Mouse (Mus musculus) hindbrain, postnatal 0 days (tissue): Measurements from ENCODE around the gene Pip5k1b. TPM values are rescaled to one million over a fixed set of nuclear protein-coding genes. Genes with fewer than 3 reads are reported as not detected.
A peak's percentile ranks its signal among the peaks of the same experiment; 100 is the strongest.

Experiments used
- ATAC-seq: fragments of 200-750 bp; cut with Nextera tagmentation; 2 replicates; pipeline ENCODE4 v1.8.0; 2017; ENCODE audit warnings: mild to moderate bottlenecking, moderate TSS enrichment, moderate library complexity
- DNase-seq: peaks from one replicate; pipeline ENCODE4 v3.0.0-alpha.2; 2015; ENCODE audit warnings: low spot score
- H3K27ac ChIP-seq: fragments of 300-500 bp; sonication (generic); 2 replicates; pipeline ENCODE4 v1.5.1; 2014; ENCODE audit warnings: mild to moderate bottlenecking
- H3K27me3 ChIP-seq: fragments of 300-500 bp; sonication (generic); 2 replicates; pipeline ENCODE4 v1.6.1; 2014; ENCODE audit warnings: low read length, mixed read lengths; ENCODE audit not compliant: insufficient read depth
- H3K36me3 ChIP-seq: fragments of 300-500 bp; sonication (generic); 2 replicates; pipeline ENCODE4 v1.6.1; 2014; ENCODE audit warnings: low read length, mixed read lengths; ENCODE audit not compliant: insufficient read depth
- H3K4me1 ChIP-seq: fragments of 300-500 bp; sonication (generic); 2 replicates; pipeline ENCODE4 v1.6.1; 2014; ENCODE audit warnings: antibody characterized with exemption, low read length, mixed read lengths; ENCODE audit not compliant: insufficient read depth
- H3K4me2 ChIP-seq: fragments of 300-500 bp; sonication (generic); 2 replicates; pipeline ENCODE4 v1.6.1; 2014; ENCODE audit warnings: low read depth, mild to moderate bottlenecking, low read length, moderate library complexity, mixed read lengths
- H3K4me3 ChIP-seq: fragments of 300-500 bp; sonication (generic); 2 replicates; pipeline ENCODE4 v1.5.1; 2014; ENCODE audit warnings: low read length
- H3K9ac ChIP-seq: fragments of 300-500 bp; sonication (generic); replicated peaks from 2 replicates; pipeline ENCODE4 v1.6.1; 2014; ENCODE audit warnings: mild to moderate bottlenecking, low read length, moderate library complexity, mixed read lengths
- H3K9me3 ChIP-seq: fragments of 300-500 bp; sonication (generic); 2 replicates; pipeline ENCODE4 v1.6.1; 2016; ENCODE audit warnings: low read length, mixed read lengths
- CTCF ChIP-seq: IDR thresholded peaks from 2 replicates; pipeline ENCODE4 v1.5.1; 2016; ENCODE audit warnings: antibody characterized with exemption, control low read depth, low read depth
- WGBS: fragments of 180-500 bp; shearing (Covaris S2); extraction: QIAGEN DNeasy Blood & Tissue Kit; methylation state at CpG from one replicate; pipeline ENCODE4 v1.1.7; 2014; 5-methylcytosine and 5-hydroxymethylcytosine counted together
- polyA plus RNA-seq: library from polyadenylated mRNA; unstranded; fragments of >200 nt; fragmentation: Nextera tagmentation; extraction: Ambion mirVana; gene quantifications from 2 replicates; pipeline ENCODE4 v1.2.1, GENCODE M21; 2015
- total RNA-seq: library from RNA; depleted of rRNA; stranded (reverse); fragments of >200 nt; gene quantifications from 2 replicates; pipeline ENCODE4 v1.2.3, GENCODE M21; 2014

The Pip5k1b gene
- total and polyA plus RNA-seq, 2 experiments from 2014 or later, result 2.0 to 2.2 TPM

- H3K4me1 ChIP-seq, result no peaks in the 10 kb centered on the region
- DNase-seq, result no peak
- no peak overlapping the region for H3K4me2 ChIP-seq
- no peak overlapping the region for H3K27ac ChIP-seq
- TF ChIP-seq CTCF, result no peak
- H3K27me3 ChIP-seq, result no peaks in the 10 kb centered on the region
- no peak overlapping the region for H3K4me3 ChIP-seq
- H3K9ac ChIP-seq, result no peak overlapping the region
- ATAC-seq, result no peak
- no peaks in the 10 kb centered on the region for H3K9me3 ChIP-seq
- WGBS, result 93% methylated on average over 8 of the region's 8 CpGs
- H3K36me3 ChIP-seq, result no peaks in the 10 kb centered on the region
Measured at GRCm38 (mm10) chr19:24450740-24451139, 104.9 kb downstream of the Pip5k1b start.

- no peaks in the 10 kb centered on the region for H3K4me1 ChIP-seq
- H3K9me3 ChIP-seq, result no peaks in the 10 kb centered on the region
- H3K36me3 ChIP-seq, result no peaks in the 10 kb centered on the region
- no peaks in the 10 kb centered on the region for H3K27me3 ChIP-seq
- H3K27ac ChIP-seq, result no peak overlapping the region
- no peak overlapping the region for H3K4me3 ChIP-seq
- DNase-seq (no peak), ATAC-seq (no peak)
- WGBS, result 92% methylated on average over 3 of the region's 3 CpGs
- no peak for TF ChIP-seq CTCF
- H3K9ac ChIP-seq, result no peak overlapping the region
- H3K4me2 ChIP-seq, result no peak overlapping the region
Measured at GRCm38 (mm10) chr19:24444322-24444721, 111.3 kb downstream of the Pip5k1b start.

- Histone ChIP-seq H3K4me2 (no peak overlapping the region), H3K9ac (no peak overlapping the region), H3K27ac (no peak overlapping the region), H3K9me3 (no peaks in the 10 kb centered on the region), H3K36me3 (no peaks in the 10 kb centered on the region), H3K27me3 (no peaks in the 10 kb centered on the region), H3K4me3 (no peak overlapping the region), H3K4me1 (no peaks in the 10 kb centered on the region)
- DNase-seq (no peak), ATAC-seq (no peak)
- no peak for TF ChIP-seq CTCF
- 73% methylated on average over 4 of the region's 4 CpGs for WGBS
Measured at GRCm38 (mm10) chr19:24439715-24440114, 116.0 kb downstream of the Pip5k1b start.

GRCm38 (mm10) chr19:24434291-24434690 lies 121.4 kb downstream of the Pip5k1b start:
- H3K36me3 ChIP-seq, result no peaks in the 10 kb centered on the region
- H3K27me3 ChIP-seq, result no peaks in the 10 kb centered on the region
- H3K4me1 ChIP-seq, result no peaks in the 10 kb centered on the region
- ATAC-seq, result no peak
- H3K4me2 ChIP-seq, result no peak overlapping the region
- H3K9ac ChIP-seq, result no peak overlapping the region
- no peak overlapping the region for H3K27ac ChIP-seq
- 75% methylated on average over 6 of the region's 6 CpGs for WGBS
- no peaks in the 10 kb centered on the region for H3K9me3 ChIP-seq
- no peak for TF ChIP-seq CTCF
- no peak overlapping the region for H3K4me3 ChIP-seq
- peak; percentile 21 for DNase-seq

GRCm38 (mm10) chr19:24432447-24432846 lies 123.2 kb downstream of the Pip5k1b start:
- TF ChIP-seq CTCF, result no peak
- no peaks in the 10 kb centered on the region for H3K4me1 ChIP-seq
- H3K4me2 ChIP-seq, result no peak overlapping the region
- ATAC-seq, result no peak
- no peaks in the 10 kb centered on the region for H3K36me3 ChIP-seq
- H3K9ac ChIP-seq, result no peak overlapping the region
- H3K4me3 ChIP-seq, result no peak overlapping the region
- H3K9me3 ChIP-seq, result no peaks in the 10 kb centered on the region
- DNase-seq, result no peak
- 76% methylated on average over 5 of the region's 5 CpGs for WGBS
- no peak overlapping the region for H3K27ac ChIP-seq
- no peaks in the 10 kb centered on the region for H3K27me3 ChIP-seq

- Histone ChIP-seq H3K4me2 (no peak overlapping the region), H3K9me3 (no peaks in the 10 kb centered on the region), H3K27ac (no peak overlapping the region), H3K9ac (no peak overlapping the region), H3K27me3 (no peaks in the 10 kb centered on the region), H3K36me3 (no peaks in the 10 kb centered on the region), H3K4me3 (no peak overlapping the region), H3K4me1 (no peaks in the 10 kb centered on the region)
- 96% methylated on average over 2 of the region's 2 CpGs for WGBS
- ATAC-seq (no peak), DNase-seq (no peak)
- no peak for TF ChIP-seq CTCF
Measured at GRCm38 (mm10) chr19:24431381-24431780, 124.3 kb downstream of the Pip5k1b start.

GRCm38 (mm10) chr19:24428011-24428410 lies 127.7 kb downstream of the Pip5k1b start:
- DNase-seq (no peak), ATAC-seq (no peak)
- Histone ChIP-seq H3K4me3 (no peak overlapping the region), H3K36me3 (no peaks in the 10 kb centered on the region), H3K9me3 (no peaks in the 10 kb centered on the region), H3K9ac (no peak overlapping the region), H3K4me2 (no peak overlapping the region), H3K27ac (no peak overlapping the region), H3K4me1 (no peaks in the 10 kb centered on the region), H3K27me3 (no peaks in the 10 kb centered on the region)
- TF ChIP-seq CTCF, result no peak
- WGBS, result 92% methylated on average over 3 of the region's 3 CpGs
